Mouse (Mus musculus) hindbrain, embryonic 11.5 days (tissue): ENCODE measurements around the gene Ift81. TPM values are rescaled to one million over a fixed set of nuclear protein-coding genes. Genes with fewer than 3 reads are reported as not detected.

ENCODE experiments used
- ATAC-seq: fragments of 200-750 bp; cut with Nextera tagmentation; 2 replicates; pipeline ENCODE4 v1.8.0; 2017; ENCODE audit warnings: mild to moderate bottlenecking, moderate TSS enrichment, moderate library complexity; ENCODE audit not compliant: low FRiP score
- DNase-seq: peaks from one replicate; pipeline ENCODE4 v3.0.0-alpha.2; 2015; ENCODE audit warnings: low spot score
- H3K27ac ChIP-seq: fragments of 300-500 bp; sonication (generic); 2 replicates; pipeline ENCODE4 v1.5.1; 2014; ENCODE audit warnings: mild to moderate bottlenecking, low read depth, low read length
- H3K27me3 ChIP-seq: fragments of 300-500 bp; sonication (generic); 2 replicates; pipeline ENCODE4 v1.6.1; 2014; ENCODE audit warnings: mild to moderate bottlenecking, low read length, moderate library complexity, mixed read lengths; ENCODE audit not compliant: control insufficient read depth, insufficient read depth
- H3K36me3 ChIP-seq: fragments of 300-500 bp; sonication (generic); 2 replicates; pipeline ENCODE4 v1.6.1; 2014; ENCODE audit warnings: mild to moderate bottlenecking, low read length, moderate library complexity, mixed read lengths; ENCODE audit not compliant: control insufficient read depth, insufficient read depth
- H3K4me1 ChIP-seq: fragments of 300-500 bp; sonication (generic); replicated peaks from 2 replicates; pipeline ENCODE4 v1.6.1; 2014; ENCODE audit warnings: low read length, mixed read lengths; ENCODE audit not compliant: control insufficient read depth, insufficient read depth
- H3K4me2 ChIP-seq: fragments of 300-500 bp; sonication (generic); replicated peaks from 2 replicates; pipeline ENCODE4 v1.6.1; 2014; ENCODE audit warnings: mild to moderate bottlenecking, low read depth, low read length
- H3K4me3 ChIP-seq: fragments of 300-500 bp; sonication (generic); 2 replicates; pipeline ENCODE4 v1.5.1; 2014; ENCODE audit warnings: low read depth, low read length
- H3K9ac ChIP-seq: fragments of 300-500 bp; sonication (generic); 2 replicates; pipeline ENCODE4 v1.6.1; 2014; ENCODE audit warnings: low read depth, low read length
- H3K9me3 ChIP-seq: fragments of 300-500 bp; sonication (generic); 2 replicates; pipeline ENCODE4 v1.6.1; 2016; ENCODE audit warnings: low read length; ENCODE audit not compliant: control insufficient read depth
- WGBS: fragments of 180-500 bp; shearing (Covaris S2); extraction: QIAGEN DNeasy Blood & Tissue Kit; methylation state at CpG from one replicate; pipeline ENCODE4 v1.1.7; 2014; 5-methylcytosine and 5-hydroxymethylcytosine counted together
- polyA plus RNA-seq: library from polyadenylated mRNA; unstranded; fragments of >200 nt; fragmentation: Nextera tagmentation; extraction: Ambion mirVana; gene quantifications from 2 replicates; pipeline ENCODE4 v1.2.1, GENCODE M21; 2014

The Ift81 gene
- polyA plus RNA-seq, 1 experiment from 2014 or later = 49.1 TPM

DNA sequence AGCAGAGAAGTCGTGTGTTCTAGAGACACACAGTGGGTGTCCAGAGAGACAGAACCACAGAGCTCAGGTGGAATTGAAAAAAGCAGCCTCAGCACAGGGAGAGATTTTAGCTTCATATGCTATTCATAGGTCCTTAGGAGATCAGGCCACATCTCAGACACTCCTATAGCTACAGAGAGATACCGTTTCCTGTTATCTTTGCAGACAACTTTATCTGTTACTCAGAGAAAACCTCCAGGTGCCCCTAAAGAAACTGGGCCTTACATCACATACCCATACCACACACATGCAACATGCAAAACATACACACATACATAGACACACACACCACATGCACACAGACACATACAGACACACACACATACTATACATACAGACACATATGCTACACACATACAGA, 24.0 kb upstream of the Ift81 start:
- no peak overlapping the region for H3K4me3 ChIP-seq
- 86% methylated on average over 2 of the region's 2 CpGs for WGBS
- no peaks in the 10 kb centered on the region for H3K27me3 ChIP-seq
- no peaks in the 10 kb centered on the region for H3K9me3 ChIP-seq
- DNase-seq (no peak), ATAC-seq (no peak)
- no peak overlapping the region for H3K9ac ChIP-seq
- H3K36me3 ChIP-seq = no peaks in the 10 kb centered on the region
- H3K27ac ChIP-seq = no peak overlapping the region
- no peaks in the 10 kb centered on the region for H3K4me1 ChIP-seq
- H3K4me2 ChIP-seq = no peak overlapping the region

DNA sequence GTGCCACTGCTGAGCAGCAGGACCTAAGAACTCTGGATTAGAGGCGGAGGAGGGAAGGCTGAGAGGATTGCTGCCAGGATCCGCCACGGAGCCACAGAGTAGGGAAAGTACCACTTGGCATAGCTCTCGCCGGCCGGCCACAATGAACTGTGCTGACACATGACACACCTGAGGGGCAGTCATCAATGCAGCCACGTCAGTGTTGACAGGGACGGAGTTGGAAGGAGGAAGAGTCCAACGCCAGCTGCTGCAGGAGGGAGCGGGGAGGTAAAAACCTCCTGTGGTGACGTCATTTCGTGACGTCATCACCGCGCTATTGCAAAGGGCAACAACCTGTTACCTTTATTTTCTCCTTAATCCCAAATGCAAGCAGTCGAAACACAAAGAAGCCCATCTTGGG, 22.6 kb upstream of the Ift81 start:
- Histone ChIP-seq H3K27ac (no peak overlapping the region), H3K4me3 (no peak overlapping the region), H3K27me3 (no peaks in the 10 kb centered on the region), H3K9me3 (no peaks in the 10 kb centered on the region), H3K36me3 (no peaks in the 10 kb centered on the region), H3K4me2 (no peak overlapping the region), H3K9ac (no peak overlapping the region), H3K4me1 (no peaks in the 10 kb centered on the region)
- DNase-seq = peak; percentile 42
- WGBS = 53% methylated on average over 16 of the region's 16 CpGs
- ATAC-seq = no peak

DNA sequence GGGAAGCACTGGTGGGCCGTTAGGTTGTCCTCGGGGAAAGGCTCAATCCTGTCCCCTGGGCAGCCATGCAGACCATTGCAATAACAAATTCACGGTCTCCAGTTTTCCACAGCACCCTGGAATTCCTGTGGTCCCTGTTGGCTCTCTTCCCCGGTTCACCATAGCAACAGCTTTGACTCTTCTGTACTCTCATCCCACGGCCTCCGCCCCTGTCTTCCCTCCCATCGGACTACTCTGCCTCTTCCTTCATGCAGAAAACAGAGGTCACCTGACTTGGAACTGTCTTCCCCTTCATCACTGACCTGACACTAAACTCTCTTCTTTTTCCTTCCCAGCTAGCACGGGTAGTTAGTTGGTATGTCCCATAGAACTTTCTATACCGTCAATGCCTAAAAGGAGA, 22.0 kb upstream of the Ift81 start:
- H3K36me3 ChIP-seq = no peaks in the 10 kb centered on the region
- H3K4me2 ChIP-seq = no peak overlapping the region
- H3K27ac ChIP-seq = no peak overlapping the region
- 82% methylated on average over 9 of the region's 9 CpGs for WGBS
- no peaks in the 10 kb centered on the region for H3K9me3 ChIP-seq
- no peaks in the 10 kb centered on the region for H3K4me1 ChIP-seq
- ATAC-seq (no peak), DNase-seq (no peak)
- H3K4me3 ChIP-seq = no peak overlapping the region
- H3K27me3 ChIP-seq = no peaks in the 10 kb centered on the region
- H3K9ac ChIP-seq = no peak overlapping the region

DNA sequence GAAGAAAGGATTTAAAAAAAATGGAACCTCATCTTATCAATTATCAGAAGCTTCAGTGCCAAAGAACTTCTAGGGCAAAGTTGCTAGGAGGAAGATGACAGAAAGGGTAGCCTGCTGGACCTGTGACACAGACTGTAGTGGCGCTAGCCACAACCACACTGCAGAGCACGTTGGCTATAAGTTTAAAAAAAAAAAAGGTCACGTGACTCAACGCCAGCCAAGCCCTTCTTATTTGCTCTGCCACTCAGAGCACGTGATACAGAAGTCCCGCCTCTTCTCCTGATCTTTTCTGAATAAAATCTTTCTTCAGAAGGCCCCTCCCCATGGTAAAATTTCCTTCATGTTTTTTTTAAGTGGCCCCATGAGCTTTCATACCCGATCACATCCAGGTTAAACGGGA, 20.9 kb upstream of the Ift81 start:
- H3K9me3 ChIP-seq = no peaks in the 10 kb centered on the region
- H3K4me3 ChIP-seq = no peak overlapping the region

DNA sequence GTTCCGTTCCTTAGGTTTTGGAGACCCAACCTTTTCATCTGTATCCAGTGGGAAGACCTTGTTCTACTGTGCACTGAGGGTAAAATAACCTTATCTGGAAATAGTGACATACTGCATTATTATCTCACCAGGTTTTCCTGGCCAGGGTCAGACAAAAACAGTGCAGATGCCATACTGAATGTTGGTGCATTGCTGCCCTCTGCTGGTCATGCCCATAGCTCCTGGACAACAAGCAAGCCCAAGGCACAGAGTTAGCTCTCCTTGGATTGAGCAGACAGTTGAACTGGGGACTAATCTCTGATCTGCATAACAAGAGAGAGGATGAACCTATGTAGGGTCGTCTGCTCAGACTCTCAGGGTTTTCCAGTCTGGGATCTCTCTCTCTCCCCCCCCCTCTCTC, 12.9 kb upstream of the Ift81 start:
- no peak overlapping the region for H3K4me2 ChIP-seq
- no peak overlapping the region for H3K9ac ChIP-seq
- no peak overlapping the region for H3K27ac ChIP-seq
- H3K36me3 ChIP-seq = no peaks in the 10 kb centered on the region
- 47% methylated on average over 2 of the region's 2 CpGs for WGBS
- H3K9me3 ChIP-seq = no peaks in the 10 kb centered on the region
- no peaks in the 10 kb centered on the region for H3K4me1 ChIP-seq
- H3K4me3 ChIP-seq = no peak overlapping the region
- H3K27me3 ChIP-seq = no peaks in the 10 kb centered on the region
- peak; percentile 91 for DNase-seq
- peak; percentile 47; the same call in 1 of the 2 replicates for ATAC-seq

More for the DNA sequence above, 20.9 kb upstream of the Ift81 start:
- DNase-seq (no peak), ATAC-seq (no peak)
- Histone ChIP-seq H3K9ac (no peak overlapping the region), H3K36me3 (no peaks in the 10 kb centered on the region), H3K27me3 (no peaks in the 10 kb centered on the region), H3K4me2 (no peak overlapping the region), H3K4me1 (no peaks in the 10 kb centered on the region), H3K27ac (no peak overlapping the region)
- WGBS = 82% methylated on average over 8 of the region's 8 CpGs

DNA sequence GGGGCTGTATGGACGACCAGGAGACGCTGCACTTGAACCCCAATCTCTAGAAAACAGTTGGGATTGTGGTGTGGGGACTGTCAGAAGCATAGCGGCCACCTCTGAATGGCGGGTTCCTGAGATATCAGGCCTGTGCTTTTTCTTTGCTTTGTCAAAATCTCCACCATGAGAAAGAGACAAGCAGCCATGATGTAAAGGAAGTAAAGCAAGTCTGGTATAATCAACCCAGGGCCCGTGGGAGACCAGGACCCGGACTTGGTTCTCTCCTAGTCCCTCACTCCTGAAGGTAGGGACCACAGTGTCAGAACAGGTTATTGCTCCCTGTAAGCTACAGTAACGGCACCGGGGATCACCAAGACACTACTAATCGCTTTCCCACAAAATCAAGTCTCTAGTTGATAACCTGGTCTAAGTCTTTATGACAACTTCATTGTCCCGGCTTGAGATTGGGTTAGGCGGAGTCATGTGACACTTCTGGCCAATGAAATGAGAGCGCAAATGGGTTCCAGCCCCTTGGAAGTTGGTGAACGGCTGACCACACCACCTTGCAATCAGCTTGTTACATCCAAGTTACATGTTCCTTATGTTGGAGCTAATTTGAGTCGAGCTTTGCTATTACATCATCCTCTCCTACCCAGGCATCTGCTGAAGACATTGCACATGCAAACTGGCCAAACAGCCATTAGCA, 11.4 kb upstream of the Ift81 start:
- H3K4me1 ChIP-seq = 0 out of 2 replicates have a peak, but pooled peaks cover 2% of the 10 kb centered on the region
- no peaks in the 10 kb centered on the region for H3K36me3 ChIP-seq
- 91% methylated on average over 14 of the region's 14 CpGs for WGBS
- H3K4me2 ChIP-seq = no peak overlapping the region
- DNase-seq = no peak
- no peak overlapping the region for H3K9ac ChIP-seq
- H3K9me3 ChIP-seq = no peaks in the 10 kb centered on the region
- H3K4me3 ChIP-seq = no peak overlapping the region
- no peak for ATAC-seq
- H3K27ac ChIP-seq = no peak overlapping the region
- H3K27me3 ChIP-seq = no peaks in the 10 kb centered on the region

DNA sequence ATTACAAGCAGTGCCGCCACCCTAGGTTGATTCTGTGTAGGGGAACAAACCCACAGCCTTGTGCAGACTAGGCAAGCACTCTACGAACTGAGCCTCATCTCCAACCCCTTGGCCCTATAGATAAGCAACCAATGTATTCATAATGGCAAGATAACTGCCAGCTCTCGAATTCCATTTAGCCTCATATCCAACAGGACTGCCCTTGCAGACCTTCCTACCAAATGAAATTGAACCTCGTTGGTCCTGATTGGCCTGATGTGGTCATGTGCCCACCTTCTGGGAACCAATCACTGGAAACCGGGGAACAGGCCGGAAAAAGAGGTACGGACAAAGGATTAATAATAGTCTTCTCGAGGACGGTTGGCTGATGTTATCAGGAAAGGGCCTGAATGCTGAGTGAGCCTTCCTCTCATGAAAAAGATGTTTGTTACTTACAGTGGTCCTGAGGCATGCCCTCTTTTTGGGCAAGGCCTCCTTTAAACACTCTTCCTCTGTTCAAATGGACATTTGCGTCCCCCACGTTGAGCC, 10.7 kb upstream of the Ift81 start:
- H3K9me3 ChIP-seq = no peaks in the 10 kb centered on the region
- H3K4me1 ChIP-seq = 0 out of 2 replicates have a peak, but pooled peaks cover 2% of the 10 kb centered on the region
- no peaks in the 10 kb centered on the region for H3K36me3 ChIP-seq
- no peak for ATAC-seq
- 91% methylated on average over 11 of the region's 11 CpGs for WGBS
- no peak overlapping the region for H3K4me3 ChIP-seq
- no peak overlapping the region for H3K4me2 ChIP-seq
- DNase-seq = no peak
- no peaks in the 10 kb centered on the region for H3K27me3 ChIP-seq
- no peak overlapping the region for H3K27ac ChIP-seq
- H3K9ac ChIP-seq = no peak overlapping the region

DNA sequence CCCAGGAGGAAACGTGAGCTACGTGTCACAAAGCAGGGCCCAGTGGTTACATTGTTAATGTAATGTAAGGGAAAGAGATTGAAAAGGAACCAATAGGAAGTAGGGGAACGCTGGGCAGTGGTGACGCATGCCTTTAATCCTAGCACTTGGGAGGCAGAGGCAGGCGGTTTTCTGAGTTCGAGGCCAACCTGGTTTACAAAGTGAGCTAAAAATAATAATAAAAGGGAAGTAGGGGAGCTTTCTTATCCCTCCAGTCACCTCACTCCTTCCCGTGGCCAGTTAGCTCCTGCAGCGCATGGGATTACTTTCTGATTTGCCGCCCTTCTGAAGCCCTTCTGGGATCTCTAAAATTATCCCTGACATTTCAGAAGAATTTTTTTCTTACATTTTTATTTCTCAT, 9.5 kb upstream of the Ift81 start:
- H3K27me3 ChIP-seq = no peaks in the 10 kb centered on the region
- DNase-seq = no peak
- H3K36me3 ChIP-seq = no peaks in the 10 kb centered on the region
- H3K9me3 ChIP-seq = no peaks in the 10 kb centered on the region
- ATAC-seq = no peak
- H3K9ac ChIP-seq = no peak overlapping the region
- H3K4me3 ChIP-seq = no peak overlapping the region
- no peak overlapping the region for H3K4me2 ChIP-seq
- no peak overlapping the region for H3K27ac ChIP-seq
- WGBS = 83% methylated on average over 9 of the region's 9 CpGs
- H3K4me1 ChIP-seq = 0 out of 2 replicates have a peak, but pooled peaks cover 2% of the 10 kb centered on the region

- Histone ChIP-seq H3K9ac (no peak overlapping the region), H3K27me3 (no peaks in the 10 kb centered on the region), H3K9me3 (no peaks in the 10 kb centered on the region), H3K4me1 (0 out of 2 replicates have a peak, but pooled peaks cover 2% of the 10 kb centered on the region), H3K36me3 (no peaks in the 10 kb centered on the region), H3K4me3 (no peak overlapping the region), H3K27ac (no peak overlapping the region), H3K4me2 (no peak overlapping the region)
- ATAC-seq (no peak), DNase-seq (no peak)
- 94% methylated on average over 5 of the region's 5 CpGs for WGBS
These were observed 8.2 kb upstream of the Ift81 start for GRCm38 (mm10) chr5:122622526-122622925.
